Mouse (Mus musculus): ENCODE data around the gene Tmem151b.

The Tmem151b gene

DNA sequence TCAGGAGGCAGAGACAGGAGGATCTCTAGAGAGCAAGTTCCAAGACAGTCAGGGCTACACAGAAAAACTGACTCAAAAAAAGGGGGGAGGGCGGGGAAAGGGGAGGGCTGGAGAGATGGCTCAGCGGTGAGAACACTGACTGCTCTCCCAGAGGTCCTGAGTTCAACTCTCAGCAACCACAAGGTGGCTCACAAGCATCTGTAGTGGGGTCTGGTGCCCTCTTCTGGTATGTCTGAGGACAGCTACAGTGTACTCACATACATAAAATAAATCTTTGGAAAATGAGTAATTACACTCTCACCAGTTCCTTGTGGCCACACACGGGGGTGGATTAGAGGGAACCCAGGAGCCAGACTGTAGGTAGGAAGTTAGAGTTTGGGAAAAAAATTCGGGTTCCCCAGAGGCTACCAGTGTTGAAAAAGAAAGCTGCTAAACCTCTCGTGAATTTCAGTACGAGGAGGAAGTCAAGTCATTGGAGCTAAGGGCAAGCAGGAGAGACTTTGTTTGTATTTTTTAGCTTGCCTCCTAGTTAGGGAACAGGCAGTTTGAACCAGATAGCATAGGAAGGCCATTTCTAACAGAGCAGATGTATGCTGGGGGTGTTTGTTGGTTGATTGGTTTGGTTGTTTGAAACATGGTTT lies 33.4 kb upstream of the Tmem151b start:
- no peak for DNase-seq

DNA sequence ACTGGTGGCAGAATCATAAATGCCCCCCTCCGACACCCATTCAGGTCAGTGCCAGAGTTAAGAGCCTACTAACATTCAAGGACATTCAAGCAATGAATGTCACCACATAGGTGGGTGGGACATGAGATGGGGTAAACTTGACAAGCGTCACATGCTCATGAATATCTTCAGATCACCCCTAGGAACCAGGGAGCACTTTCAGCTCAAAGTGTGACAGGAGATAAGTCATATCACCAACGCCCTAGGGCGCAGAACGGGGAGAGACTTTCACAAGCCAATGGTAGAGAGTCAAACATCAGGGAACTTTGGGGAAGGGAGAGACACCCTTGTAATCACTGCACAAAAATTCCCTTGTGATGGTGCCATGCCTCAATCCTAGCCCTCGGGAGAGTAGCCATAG lies 32.7 kb upstream of the Tmem151b start:
- DNase-seq = no peak

DNA sequence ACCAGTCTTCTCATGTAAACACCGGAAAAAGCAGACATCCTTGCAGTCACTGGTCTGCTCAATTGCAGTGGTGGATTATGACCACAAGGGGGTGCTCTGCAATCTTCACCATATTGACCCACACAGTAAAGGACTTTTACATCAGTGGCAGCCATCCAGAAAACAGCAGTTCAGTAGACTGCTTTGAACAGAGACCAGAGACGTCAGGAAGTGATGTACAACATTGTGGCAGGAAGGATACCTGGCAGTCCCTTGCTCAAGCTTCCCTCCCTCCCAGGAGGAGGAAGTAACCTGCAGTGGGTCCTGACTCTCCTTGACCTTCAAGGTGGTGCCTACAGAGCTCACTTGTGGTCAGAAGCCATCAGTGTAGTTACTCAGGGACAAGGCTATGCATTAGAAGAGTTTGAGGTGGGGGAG lies 32.1 kb upstream of the Tmem151b start:
- DNase-seq = peak; percentile 74

DNA sequence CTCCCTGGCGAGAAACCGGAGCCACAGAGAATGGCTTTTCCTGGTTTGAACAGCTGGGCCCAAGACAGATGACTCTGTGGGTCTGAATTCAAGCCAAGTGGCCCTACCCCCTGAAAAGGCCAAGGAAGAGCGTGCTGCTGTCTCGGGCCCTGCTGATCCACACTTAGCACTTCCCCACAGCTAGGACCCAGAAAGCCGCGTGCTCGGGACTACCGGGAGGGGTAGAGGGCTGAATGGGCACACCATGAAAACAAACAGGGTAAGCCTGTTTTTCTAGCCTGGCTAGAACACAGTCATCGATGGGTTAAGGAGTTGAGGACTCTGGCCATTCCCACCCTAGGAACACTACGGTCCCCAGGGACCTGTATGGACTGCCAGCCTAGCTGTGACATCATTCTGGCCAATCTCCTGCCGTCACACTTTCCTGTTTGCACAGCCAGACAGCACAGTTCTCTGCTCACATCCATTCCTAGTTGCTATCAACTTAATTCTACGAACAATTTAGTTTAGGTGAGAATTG lies 31.5 kb upstream of the Tmem151b start:
- no peak for DNase-seq

DNA sequence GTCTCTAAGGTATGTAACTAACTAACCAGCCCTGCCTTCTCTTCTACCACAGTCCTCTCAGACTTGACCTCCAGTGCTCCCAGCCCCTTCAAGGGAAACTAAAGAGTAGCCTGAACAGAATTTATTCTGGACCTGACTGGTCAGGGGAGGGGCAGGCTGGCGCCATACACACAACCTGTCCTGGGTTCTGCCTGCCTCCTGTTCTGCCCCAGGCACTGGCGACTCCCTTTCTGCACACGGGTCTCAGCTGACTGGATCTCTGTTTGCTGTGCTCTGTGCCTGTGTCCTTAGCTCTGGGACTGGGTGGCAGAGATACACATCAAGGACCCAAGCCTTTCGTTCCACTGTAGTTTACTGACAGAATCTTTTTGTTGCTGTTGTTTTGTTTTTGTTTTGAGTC lies 30.1 kb upstream of the Tmem151b start:
- no peak for DNase-seq

DNA sequence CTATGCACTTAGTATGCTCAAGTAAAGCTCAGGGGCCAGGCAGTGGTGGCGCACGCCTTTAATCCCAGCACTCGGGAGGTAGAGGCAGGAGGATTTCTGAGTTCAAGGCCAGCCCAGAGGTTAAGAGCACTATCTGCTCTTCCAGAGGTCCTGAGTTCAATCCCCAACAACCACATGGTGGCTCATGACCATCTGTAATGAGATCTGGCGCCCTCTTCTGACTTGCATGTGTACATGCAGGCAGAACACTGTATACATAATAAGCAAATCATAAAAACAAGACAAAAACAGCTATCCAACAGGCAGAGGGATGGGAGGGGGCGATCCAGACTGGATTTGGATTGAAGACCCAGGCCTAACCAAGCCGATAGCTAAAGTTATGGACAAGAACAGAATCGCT lies 29.4 kb upstream of the Tmem151b start:
- no peak for DNase-seq

DNA sequence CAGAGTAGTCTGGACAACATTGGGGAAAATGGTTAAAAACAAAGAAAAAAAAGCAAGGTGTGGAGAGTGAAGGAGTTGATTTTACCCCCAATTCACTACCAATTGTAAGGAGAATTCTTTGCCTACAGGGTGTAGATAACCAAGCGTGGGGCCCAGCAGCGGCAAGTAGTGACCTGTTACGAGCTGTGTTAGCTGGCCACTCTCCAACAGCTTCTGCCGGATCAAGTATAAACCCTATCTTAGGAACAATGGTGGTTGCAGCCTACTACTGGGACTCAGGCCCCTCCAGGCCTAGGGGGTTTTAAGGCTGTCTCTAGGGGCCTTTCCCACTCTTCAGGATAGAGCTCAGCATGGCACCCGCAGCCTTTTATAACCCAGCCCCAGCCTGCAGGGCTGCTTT lies 28.8 kb upstream of the Tmem151b start:
- no peak for DNase-seq

DNA sequence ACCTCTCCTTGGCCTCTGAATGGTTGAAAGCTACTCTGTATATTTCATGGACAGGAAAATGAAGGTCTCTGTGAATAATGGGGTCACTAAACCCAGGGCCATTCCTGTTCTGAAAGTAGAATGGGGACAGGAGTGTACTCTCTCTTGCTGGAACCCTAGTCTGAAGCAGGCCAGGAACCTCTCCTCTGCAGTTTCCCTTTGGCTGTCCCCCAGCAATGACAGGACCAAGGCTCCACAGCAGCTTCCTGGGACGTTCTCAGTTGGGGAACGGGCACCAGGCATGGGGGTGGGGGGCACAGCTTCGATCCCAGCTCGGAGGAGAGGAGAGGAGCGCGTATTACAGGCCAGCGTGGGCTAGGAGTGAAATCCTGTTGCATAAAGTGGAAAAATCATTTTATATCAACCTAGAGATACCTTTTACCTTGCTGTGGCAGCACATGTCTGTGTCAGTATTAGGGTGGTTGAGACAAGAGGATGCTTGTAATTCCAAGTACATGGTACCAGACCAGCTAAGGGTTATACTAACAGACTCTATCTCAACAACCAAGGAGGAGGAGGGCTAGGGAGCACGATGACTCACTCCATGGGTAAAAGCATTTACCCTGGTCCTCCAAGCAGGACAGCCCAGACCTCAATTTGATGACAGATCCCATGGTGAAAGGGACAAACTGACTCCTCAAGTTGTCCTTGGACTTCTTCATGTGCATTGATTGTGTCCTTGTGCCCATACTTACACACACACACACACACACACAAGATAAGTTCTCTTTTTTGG lies 25.8 kb upstream of the Tmem151b start:
- no peak for DNase-seq

DNA sequence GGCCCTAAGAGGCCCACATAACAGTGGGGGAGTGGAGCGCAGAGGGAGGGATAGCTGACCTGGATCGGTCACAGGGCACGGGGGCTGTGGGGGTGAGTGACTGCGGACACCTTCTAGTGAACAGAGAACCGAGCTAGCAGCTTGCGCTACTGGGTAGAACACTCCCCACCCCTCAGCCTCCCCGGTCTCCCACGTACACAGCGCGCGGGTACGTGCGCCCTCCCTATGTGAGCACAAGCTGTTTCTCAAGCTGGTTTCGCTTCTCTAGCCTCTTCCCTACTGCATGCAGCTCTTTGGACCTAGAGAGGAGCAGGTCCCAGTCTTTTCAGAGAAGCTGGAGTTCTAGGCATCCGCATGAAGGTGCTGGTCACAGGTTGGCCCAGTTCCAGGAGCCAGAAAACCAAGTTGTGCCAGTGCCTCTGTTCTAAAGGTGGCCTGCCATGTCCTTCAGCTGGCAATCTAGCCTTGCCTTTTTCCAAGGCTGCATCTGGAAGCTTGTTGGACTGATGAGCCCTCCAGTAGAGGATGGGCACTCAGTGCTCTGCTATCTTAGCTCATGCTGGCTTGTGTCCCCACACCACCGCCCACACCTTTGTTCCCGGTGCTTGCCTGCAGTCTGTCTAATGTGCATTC lies 24.8 kb upstream of the Tmem151b start:
- peak; percentile 84 for DNase-seq

DNA sequence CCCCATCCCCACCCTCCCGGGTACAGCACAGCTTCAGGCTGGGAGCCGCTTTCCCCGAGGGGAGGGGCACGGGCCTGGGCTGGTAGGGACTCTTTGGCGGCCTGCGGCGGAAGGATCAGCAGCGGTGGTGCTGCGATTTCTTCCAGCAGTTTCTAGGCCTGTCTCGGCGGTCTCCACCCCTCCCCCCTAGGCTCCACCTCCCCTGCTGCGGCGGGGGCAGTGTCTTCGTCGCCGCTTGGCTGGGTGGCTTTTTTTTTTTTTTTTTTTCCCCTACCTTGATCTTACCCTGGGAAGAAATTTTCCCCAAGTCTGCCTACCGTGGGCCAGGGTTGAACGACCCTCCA lies 24.3 kb upstream of the Tmem151b start:
- peak; percentile 99 for DNase-seq

DNA sequence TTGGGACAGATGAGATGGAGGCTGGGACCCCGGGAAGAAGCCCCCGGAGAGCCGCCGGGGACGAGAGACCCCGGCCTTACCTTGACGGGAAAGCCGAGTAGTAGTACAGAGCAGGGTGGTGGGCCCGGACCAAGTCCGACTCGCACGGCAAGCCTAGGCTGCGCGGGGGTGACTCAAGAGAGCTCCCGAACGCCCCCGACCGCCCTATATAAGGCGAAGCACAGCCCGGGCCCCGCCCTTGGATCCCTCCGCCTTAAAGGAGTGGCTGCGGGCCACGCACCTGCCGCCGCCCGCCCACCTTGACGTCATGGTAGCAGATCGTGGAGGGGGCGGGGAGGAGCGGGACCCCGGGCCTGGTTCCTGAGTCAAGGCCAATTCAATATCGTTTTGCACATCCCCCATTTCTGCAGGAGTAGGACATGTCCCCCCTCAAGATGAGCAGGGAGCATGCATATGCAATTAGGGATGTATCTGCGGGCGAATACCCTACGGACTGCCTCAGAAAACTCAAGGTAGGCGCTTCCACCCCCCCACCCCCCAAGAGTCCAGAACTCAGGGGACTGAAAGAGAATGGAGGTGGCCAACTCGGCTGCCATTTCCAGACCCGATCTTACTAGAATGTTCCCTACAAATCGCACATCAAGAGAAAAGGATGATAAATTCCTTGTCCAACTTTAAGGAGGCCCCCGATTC lies 23.8 kb upstream of the Tmem151b start, which contains the start of gene Hsp90ab1:
Gene Hsp90ab1, minus strand, starts transcription at position 185 of the 693 bp plus-strand sequence.
- DNase-seq = peak; percentile 99

DNA sequence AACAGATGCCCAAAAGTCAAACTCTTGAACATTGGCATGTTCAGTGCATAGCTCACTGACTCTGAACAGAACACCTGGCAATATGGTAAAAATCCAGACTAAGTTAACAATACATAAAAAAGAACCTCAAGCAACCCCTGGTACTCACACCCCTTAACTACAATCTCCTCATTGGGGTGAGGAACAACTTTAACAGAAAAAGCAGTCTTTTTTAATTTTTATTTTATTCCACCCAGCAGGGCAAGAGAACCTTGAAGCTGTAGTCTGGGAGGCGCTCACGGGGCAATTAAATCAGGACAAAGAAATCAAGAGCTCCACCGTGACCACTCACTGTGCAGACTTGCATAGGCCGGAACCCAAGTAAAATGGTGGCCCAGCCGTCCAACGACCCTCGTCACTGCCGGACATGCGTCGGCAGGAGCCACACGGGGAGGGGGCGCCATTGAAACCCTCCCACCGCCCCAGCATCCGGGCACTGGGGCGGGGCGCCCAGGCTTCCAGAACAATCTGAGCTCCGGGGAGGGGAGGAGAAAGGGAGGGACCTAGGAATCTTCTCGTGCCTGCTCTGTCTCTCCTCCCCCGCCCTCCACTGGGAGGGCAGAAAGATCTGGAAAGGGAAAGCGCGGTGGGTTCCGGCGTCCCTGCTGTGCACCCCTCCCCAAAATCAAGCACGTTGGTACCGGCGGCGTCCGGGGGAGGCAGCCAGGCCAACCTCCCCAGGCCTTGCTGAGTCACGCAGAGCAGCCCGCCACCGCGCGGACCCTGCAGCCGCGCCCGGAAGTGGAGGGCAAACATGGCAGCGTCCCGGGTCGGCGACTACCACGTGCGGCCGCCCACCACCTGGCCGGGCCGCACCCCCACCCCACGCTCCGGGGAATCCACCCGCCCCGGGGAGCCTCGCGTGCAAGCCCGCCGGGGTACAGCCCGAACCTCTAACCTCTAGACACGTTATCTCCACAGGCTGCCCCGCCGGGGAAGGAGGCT lies 22.9 kb upstream of the Tmem151b start:
- peak; percentile 82 for DNase-seq

DNA sequence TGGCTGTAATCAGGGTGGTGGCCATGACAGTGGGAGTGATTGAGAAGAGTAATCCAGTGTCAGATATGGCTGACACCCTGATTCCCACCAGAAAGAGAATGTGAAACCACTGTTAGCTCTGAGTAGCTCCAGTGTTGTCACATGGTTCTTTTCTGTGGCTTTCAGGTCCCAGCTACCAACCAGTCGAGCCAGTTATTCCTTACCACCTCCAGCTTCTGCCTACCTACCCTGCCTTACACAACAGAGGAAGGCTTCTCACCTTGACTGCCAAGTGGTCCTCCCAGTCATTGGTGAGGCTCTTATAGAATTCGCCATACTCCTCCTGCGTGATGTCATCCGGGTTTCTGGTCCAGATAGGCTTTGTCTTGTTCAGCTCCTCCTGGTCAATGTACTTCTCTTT lies 20.5 kb upstream of the Tmem151b start:
- no peak for DNase-seq

DNA sequence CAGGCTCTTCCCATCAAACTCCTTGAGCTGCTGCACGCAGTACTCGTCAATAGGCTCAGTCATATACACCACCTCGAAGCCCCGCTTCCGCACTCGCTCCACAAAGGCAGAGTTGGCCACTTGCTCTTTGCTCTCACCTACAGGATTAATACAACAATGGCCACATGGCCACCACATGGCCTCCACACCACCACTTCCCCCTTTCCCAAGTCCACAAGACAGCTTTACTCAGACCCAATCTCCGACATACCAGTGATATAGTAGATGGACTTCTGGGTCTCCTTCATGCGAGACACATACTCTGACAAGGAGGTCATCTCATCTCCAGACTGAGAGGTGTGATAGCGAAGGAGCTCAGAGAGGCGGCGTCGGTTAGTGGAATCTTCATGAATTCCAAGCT lies 19.5 kb upstream of the Tmem151b start:
- no peak for DNase-seq

DNA sequence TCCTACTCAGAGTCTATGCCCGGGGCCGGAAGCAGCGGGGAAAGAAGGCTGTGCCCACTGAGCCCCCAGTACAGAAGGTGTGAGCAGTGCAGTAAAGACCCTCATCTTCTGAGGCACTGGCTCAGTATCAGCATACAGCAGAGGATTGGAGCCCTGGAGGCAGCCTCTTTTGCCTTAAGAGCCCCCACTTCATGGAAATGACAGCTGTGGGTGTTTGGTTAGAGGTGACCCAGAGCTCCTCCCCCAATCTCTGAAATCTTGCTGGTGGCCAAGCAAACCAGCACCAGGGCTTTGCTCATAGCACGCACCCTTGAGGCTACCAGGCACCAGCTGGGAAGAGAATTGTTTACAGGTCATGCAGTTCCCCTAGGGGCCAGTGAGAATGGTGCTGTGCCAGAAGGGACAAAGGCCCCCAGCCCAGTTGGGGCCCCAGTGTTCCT lies 17.7 kb upstream of the Tmem151b start:
- no peak for DNase-seq

DNA sequence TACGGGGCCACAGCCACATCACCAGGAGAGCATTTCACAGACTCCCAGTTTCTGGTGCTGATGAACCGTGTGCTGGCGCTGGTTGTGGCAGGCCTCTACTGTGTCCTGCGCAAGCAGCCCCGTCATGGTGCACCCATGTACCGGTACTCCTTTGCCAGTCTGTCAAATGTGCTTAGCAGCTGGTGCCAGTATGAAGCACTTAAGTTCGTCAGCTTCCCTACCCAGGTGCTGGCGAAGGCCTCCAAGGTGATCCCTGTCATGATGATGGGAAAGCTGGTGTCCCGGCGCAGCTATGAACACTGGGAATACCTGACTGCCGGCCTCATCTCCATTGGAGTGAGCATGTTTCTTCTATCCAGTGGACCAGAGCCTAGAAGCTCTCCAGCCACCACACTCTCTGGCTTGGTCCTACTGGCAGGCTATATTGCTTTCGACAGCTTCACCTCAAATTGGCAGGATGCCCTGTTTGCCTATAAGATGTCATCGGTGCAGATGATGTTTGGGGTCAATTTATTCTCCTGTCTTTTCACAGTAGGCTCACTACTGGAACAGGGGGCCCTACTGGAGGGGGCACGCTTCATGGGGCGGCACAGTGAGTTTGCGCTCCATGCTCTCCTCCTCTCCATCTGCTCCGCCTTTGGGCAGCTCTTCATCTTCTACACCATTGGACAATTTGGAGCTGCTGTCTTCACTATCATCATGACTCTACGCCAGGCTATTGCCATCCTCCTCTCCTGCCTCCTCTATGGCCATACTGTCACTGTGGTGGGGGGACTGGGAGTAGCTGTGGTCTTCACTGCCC lies 17.1 kb upstream of the Tmem151b start:
- no peak for DNase-seq

DNA sequence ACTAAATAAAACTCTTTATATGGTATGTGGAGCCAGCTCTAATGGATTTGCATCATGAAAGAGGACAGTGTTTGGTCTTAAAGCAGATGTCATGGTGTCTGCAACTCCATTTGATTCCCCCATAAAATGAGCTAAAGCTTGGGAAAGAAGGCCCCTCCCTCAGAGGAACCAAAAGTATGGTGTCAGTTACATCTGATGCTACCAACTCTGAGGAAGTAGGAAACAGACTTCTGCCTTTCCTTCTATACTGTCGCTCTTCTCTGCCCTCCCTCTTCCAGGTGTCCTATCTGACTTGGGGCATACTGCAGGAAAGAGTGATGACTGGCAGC lies 16.5 kb upstream of the Tmem151b start:
- DNase-seq = no peak

DNA sequence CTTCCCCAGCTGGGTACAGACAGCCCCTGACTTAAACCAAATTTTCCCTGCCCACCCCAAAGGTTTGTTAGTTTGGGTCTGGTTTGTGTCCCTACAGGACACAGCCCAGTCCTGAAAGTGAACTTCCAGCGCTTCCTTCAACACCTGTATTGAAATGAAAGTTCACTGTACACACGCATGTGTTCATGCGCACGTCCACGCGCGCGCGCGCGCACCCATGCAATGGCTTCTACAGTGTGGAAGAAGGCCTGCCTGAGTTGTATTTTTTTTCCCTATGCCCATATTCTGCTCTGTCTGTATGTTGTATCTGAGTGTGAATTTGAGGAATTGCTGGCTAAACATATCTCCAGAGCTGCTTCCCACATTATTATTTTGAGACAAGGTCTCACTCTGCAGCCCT lies 15.6 kb upstream of the Tmem151b start:
- no peak for DNase-seq

DNA sequence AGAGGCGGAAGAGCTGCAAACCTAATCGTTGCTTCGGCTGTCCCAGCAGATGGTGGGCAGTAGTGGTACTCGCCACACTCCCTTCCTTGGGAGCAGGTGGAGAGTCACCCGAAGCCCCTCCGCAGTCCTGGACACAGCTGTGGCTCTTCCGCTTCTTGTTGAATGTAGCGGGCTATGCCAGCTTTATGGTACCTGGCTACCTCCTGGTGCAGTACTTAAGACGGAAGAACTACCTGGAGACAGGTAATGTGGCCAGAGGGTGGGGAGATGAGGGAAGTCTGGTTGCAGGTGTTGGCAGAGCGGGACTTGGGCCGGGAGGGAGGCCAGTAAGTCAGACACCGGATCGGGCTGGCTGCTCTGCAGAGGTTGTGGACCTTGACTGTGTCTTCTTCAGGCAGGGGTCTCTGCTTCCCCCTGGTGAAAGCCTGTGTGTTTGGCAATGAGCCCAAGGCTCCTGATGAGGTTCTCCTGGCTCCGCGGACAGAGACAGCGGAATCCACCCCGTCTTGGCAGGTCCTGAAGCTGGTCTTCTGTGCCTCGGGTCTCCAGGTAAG lies 15.1 kb upstream of the Tmem151b start:
- no peak for DNase-seq

DNA sequence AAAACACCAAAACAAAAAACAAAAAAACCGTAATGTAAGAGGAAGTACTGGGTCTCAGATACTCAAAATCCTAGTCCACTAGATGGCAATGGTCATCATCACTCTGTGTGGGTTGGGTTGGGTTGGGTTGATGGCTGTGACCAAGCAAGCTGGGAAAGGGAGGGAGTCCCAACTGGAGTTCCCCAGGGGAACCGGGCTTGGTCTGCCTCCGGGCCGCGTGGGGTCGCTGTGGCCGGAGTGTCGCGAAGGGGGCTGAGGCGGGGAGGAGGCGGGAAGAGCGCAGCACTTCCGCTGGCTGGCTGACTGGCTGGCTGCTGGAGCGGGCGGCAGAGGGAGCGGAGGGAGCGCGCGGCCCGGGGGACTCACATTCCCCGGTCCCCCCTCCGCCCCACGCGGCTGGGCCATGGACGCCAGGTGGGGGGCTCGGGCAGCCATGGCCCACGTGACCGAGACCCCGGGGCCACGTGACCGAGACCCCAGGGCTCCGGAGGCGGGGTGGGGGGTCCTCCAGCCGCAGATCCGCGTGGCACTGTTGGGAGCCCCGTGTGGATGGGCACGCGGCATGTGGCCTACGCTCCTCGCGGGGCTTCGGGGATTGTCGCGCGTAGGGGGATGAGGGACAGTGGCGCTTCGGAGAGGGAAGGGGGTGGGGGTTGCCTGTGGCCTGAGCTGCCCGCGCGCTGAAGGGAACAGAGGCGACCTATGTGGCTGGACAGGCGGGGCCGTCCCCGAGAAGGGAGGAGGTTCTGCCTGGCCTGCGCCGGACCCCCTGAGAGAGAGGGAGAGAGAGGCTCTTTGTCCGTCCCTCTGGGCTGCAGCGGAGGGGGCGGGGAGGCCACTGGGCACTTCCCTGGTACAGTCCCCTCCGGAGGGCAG lies 14.4 kb upstream of the Tmem151b start, which contains the start of gene Slc35b2:
Gene Slc35b2, plus strand, starts transcription at position 220 of the 876 bp plus-strand sequence.
- DNase-seq = peak; percentile 91

All from kidney, adult 18-20 months (tissue).